Mouse (Mus musculus) inflammation-experienced regulatory T-cells, adult 6 months (primary cell): ENCODE data around the gene Gorasp1. TPM values are rescaled to one million over a fixed set of nuclear protein-coding genes. Genes with fewer than 3 reads are reported as not detected.
A peak's percentile ranks its signal among the peaks of the same experiment; 100 is the strongest.

Experiments
- ATAC-seq: one replicate; pipeline ENCODE4 v1.8.0; 2017
- polyA plus RNA-seq, 3 experiments: library from polyadenylated mRNA; unstranded; fragments of 100-300 nt; shearing (Covaris generic); gene quantifications; one replicate each; pipeline ENCODE4 v1.2.1; 2017

The Gorasp1 gene
- polyA plus RNA-seq, 3 experiments from 2014 or later, result 2.9 to 4.8 (median 4.5) TPM

DNA sequence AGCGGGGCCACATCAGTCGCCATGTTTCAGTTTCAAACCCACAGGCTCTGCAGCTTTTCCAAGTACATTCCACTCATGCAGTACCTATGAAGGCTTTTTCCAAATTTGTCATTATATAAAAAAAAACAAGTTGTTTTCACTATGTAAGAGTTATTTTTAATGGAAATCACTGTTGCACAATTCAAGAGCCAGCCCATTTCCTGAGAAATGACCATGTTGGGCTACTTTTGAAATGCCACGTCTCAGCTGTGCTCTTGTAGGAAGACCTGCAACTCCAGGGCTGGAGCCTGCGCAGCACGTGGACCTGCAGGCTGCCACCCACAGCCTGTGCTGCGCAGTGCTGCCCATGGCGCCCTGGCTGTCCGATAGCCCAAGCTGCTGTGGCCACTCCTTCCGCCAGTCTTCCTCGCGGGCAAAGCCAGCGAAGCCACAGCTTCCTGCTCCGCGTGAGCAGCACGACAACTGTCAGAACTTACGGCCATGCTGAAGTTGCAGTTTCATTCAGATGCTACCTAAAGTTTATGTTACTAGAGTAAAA lies 12.2 kb downstream of the Gorasp1 start:
- no peak for ATAC-seq

DNA sequence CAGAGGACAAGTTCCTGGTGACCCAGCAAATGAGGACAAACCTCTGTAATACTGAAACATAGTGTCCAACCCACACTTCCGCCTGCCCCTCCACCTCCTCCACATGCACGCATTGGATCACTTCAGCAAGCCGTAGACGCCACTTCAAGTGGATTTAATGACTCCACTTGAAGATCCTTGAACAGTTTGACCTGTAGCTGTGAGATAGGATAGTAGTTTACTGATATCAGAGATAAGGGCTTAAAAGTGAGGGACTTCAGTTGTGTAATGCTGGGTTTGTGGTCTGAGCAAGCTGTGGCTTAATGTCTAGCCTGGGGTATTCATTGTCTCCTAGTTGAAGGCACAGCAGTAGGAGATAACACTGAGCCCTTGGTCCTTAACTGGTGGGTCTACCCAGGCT lies 13.9 kb downstream of the Gorasp1 start:
- ATAC-seq, result no peak

GRCm38 (mm10) chr9:119919858-119920257 lies 17.5 kb downstream of the Gorasp1 start:
- ATAC-seq, result no peak

DNA sequence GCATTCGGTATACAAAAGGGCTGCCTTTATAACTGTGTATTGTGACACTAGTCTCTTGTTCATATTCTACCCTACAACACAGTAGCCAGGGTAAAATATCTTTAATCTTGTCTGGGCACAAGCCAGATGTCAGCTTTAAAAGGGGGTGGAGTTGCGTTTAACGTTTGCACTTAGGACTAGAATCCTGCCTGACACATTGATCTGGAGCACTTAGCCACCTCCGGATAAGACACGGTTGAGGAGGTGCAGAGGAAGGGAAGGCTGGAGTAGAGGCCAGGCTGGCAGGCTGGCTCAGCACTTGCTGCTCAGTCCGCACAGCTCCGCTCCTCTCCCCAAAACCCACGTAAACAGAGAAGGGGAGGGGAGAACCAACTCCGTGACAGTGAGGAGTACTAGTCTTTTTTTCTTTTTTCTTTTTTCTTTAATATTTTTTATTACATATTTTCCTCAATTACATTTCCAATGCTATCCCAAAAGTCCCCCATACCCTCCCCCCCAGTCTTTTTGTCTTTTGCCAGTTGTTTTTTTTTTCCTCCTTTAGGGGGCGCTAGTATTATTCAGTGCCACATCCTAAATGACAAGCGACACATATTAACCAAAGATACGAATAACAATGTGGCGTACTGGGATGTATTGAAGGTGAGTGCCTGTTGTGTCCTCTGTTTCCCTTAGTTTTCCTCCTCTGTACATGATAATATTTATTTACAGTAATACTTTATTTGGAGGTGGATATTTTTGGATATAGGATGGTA lies 24.1 kb downstream of the Gorasp1 start:
- ATAC-seq, result no peak

- ATAC-seq, result no peak
Measured at GRCm38 (mm10) chr9:119909931-119910330, 27.4 kb downstream of the Gorasp1 start.

- no peak for ATAC-seq
Measured at GRCm38 (mm10) chr9:119908708-119909107, 28.7 kb downstream of the Gorasp1 start.

DNA sequence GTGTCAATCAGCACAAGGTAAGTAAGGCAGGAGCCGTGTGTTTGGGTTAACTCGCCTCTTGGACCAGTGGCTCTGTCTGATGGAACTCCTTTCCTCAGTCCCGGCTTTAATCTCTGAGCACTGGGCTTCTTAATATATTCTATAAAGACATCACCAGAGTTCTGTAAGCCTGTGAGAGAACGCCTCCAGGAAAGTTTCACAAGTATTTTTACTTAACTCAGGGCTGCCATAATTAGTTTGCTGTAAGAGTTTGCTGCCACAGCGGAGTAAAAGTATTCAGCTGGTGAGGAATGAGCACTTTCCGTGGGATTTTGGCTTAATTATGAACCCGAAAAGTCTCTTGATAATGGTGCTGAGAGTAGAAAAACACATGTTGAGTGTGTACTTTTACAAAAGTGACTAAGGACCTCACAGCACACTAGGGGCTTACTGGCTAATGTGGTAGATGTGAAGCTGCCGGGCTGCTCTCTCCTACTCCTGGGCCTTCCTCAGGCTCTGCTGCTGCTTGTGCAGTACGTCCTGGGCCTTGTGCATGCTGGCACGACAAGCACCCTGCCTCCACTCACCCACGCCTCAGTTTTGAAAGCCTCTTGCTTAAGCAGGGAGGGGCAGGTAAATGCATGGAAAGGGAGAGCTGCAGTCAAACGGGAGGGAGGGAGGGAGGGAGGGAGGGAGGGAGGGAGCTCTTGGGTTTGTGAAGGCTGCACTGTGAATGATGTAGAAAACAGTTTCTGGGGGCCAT lies 34.8 kb downstream of the Gorasp1 start:
- ATAC-seq, result no peak

DNA sequence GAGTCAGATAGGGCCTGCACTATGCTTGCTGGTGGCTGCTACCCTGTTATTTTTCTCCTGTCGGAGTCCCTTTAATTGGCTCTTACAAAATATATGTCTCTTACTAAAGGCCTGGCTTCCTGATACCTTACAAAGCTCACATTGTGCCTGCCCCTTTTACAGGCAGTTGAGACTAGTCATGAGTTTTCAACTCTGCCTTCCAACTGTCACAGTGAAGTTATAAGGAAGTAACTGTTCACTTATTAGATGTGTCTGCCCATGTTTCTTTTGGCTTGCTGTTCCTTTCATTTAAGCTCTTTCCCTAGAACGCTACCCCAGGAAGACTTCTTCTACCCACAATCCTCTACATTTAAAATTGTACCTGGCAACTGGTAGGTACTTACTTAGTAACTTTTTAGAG lies 37.9 kb downstream of the Gorasp1 start:
- no peak for ATAC-seq

DNA sequence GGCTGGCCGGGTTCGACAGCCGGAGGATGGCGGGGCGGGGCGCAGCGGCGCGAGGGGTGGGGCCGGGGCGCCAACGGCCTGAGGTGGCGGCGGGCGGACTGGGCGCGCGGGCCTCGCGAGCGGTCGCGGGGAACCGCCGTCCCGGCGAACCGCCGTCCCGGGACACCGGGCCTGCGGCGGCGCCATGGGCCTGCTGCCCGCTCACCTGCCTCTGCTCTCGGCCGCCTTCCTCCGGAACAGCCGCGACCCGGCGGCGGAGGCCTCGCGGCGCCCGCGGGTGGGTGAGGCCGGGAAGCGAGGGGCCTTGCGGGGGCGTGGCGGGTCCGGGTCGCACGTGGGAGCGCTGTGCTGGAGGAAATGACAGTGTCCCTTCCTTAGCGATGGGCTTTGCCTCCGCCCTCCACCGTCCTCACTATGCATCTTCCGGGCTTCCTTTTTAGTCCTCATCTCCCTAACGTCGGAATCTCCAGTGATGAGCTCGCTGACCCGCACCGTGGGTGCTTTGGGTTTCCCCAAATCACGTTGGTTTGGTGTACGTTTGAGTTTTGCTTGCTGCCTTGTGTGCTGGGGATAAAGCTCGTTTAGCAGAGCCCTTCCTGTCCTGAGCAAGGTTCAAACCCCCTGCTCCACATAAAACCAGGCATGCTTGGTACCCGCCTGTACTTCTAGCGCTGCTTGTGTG lies 42.2 kb downstream of the Gorasp1 start:
- ATAC-seq, result peak; percentile 30

DNA sequence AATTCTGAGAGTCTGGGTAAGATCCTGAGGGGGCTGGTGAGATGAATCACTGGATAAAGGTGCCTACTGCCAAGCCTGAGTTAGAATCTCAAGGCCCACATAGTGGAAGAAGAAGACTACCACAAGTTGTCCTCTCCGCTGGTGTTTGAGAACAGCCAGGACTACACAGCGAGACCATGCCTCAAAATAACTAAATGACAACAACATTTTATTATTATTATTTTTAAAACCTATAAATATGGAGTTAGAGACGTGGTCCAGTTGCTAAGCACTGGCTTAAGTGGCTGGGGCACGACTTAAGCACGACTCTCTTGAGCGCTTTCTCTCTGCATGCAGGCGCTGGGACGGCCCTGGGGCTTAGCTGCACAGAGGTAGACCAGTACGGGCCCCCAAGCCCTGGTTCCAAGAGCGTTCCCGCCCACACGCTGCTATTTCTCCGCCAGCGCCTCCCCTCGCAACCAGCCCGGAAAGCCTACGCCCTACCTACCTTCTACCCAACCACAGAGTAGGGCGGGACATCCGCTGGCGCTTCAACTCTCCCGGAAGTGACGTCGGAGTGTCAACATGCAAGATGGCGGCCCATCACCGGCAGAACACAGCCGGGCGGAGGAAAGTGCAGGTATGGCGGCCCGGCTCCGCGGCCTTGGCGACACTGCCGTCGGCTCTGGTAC lies 42.9 kb downstream of the Gorasp1 start, which contains the start of gene Wdr48:
Gene Wdr48 (plus strand): TSS at position 540 of the 671 bp plus-strand sequence.
- ATAC-seq, result peak; percentile 97

DNA sequence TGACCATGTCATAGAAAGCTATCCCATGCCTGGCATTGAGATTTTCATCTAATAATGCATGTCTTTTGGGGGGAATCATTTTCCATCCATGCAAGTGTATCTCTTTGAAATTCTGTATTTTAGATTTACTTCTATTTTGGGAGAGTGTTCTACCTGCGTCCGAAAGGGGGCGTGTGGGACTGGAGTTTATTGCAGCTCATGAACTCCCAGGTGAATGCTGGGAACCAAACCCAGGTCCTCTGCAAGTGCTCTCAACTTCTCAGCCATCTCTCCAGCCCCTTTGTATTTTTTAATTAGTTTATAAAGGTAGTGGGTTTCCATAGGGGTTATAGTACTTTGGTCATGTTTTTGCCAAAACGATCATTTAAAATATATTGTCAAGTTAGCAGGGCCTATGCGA lies 43.5 kb downstream of the Gorasp1 start:
- ATAC-seq, result no peak

DNA sequence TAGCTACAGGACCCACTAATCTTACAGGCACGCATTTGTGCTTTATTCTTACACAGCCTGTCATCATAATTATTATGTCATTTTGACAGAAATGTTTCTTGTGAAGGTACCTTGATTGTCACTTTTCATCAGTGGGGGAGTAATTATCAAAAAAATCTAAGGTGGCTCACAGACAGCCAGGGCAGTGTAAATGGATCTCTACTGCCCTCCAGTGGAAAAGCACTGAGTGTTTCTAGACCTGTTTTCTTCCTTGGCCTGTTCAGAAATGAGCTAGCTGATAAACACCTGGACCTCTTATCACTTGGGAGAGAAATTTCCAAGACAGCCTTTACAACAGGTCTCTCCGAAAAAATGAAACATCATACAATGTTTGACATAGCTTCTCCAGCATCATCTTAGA lies 46.7 kb downstream of the Gorasp1 start:
- ATAC-seq, result no peak

DNA sequence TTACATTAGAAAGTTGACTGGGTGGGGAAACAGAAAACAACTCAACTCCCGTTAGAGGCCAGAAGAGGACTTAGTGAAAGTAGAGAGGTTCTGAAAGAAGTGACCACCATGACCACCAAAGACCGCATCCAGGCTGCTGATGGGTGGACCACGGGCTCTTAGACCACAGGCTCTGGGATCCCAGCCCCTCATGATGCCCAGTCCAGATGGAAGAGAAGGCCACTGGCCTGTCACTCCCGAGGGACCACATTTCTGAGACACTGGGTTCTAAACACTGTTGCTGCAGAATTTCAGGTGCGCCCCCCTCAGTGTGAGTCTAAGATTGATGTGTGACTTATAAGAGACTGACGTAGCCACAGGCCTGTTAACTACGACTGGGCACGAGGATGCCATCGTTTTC lies 47.9 kb downstream of the Gorasp1 start:
- ATAC-seq, result no peak

GRCm38 (mm10) chr9:119888843-119889246 lies 48.5 kb downstream of the Gorasp1 start:
- ATAC-seq, result no peak

DNA sequence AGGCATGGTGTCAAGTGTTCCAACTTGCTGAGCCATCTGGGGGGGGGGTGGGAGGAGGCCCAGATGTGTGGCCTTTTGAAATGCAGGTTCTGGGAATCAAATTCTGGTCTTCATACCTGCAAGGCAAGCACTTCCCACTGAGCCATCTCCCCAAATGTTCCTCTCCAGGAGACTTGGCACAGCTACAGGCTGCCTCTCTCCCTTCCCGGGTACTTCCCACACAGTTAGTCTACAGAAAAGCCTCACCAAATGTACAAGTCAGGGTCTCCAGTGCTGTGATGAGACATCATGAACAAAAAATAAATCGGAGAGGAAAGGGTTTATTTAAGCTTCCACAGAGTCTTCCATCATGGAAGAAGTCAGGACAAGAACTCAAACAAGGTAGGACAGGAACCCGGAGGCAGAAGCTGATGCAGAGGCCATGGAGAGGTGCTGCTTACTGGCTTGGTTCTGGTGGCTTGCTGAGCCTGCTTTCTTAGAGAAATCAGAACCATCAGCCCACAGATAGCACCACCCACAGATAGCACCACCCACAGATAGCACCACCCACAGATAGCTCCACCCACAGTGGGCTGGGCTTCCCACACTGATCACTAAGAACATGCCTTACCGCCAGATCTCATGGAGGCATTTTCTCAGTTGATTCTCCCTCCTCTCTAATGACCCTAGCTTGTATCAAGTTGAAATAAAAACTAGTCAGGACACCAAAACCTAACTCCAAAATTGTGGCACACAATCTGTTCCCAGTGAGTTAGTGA lies 50.0 kb downstream of the Gorasp1 start:
- ATAC-seq, result no peak

Other genes with a start within 250 kb of the Gorasp1 start
- gene Scn10a, start 218.2 kb downstream of the Gorasp1 start, polyA plus RNA-seq, result not detected
- under 1 TPM; 0.58 to 0.79 (median 0.78) TPM for gene Scn11a, start 112.1 kb downstream of the Gorasp1 start, polyA plus RNA-seq
- 10 to 100 TPM; 32.2 to 48.1 (median 43.3) TPM for gene Wdr48, start 42.7 kb downstream of the Gorasp1 start, polyA plus RNA-seq
- gene Ttc21a, start within 50 bp of the Gorasp1 start, polyA plus RNA-seq, result not detected
- 10 to 100 TPM; 21.7 to 47.3 (median 39.5) TPM for gene Csrnp1, start 47.1 kb upstream of the Gorasp1 start, polyA plus RNA-seq
- gene Xirp1, start 86.0 kb upstream of the Gorasp1 start, polyA plus RNA-seq, result not detected
- gene Cx3cr1, start 132.3 kb upstream of the Gorasp1 start, polyA plus RNA-seq, result 1 to 10 TPM in 1 of 3 experiments, under 1 TPM in 2; 0.29 to 1.2 (median 0.43) TPM
- 100 to 1,000 TPM in 1 of 3 experiments, 10 to 100 TPM in 2; 58.7 to 102 (median 87.0) TPM for gene Ccr8, start 154.5 kb upstream of the Gorasp1 start, polyA plus RNA-seq
- 10 to 100 TPM; 17.6 to 21.3 (median 18.1) TPM for gene Slc25a38, start 172.8 kb upstream of the Gorasp1 start, polyA plus RNA-seq
- gene Rpsa, start 190.1 kb upstream of the Gorasp1 start, polyA plus RNA-seq, result 1,000 to 10,000 TPM; 2,403 to 3,589 (median 3,256) TPM
- gene Mobp, start 212.1 kb upstream of the Gorasp1 start, polyA plus RNA-seq, result under 1 TPM in 1 of 3 experiments, not detected in 2; 0.21 TPM